Mouse (Mus musculus) Patski (cell line): ENCODE measurements around the gene Cacna2d2. TPM values are rescaled to one million over a fixed set of nuclear protein-coding genes. Genes with fewer than 3 reads are reported as not detected.
A peak's percentile ranks its signal among the peaks of the same experiment; 100 is the strongest.
"Not testable (repeated sequence)": the region's sequence is repeated elsewhere in the genome, so short reads cannot be mapped to it uniquely, and the experiment has no call there.

Experiments used
- ATAC-seq: fragments of 100-300 bp; one replicate; pipeline ENCODE4 v1.8.0; 2021
- CTCF ChIA-PET: fragments of 350-600 bp; sonication (Branson Sonifier 250); formaldehyde crosslinking; loops from one replicate; lab custom pipeline; 2022; ENCODE audit warnings: inconsistent platforms; lab: Charles Lee
- POLR2A ChIA-PET: fragments of 350-600 bp; sonication (Branson Sonifier 250); formaldehyde crosslinking; loops from one replicate; lab custom pipeline; 2022; ENCODE audit warnings: antibody characterized with exemption, inconsistent platforms; lab: Charles Lee
- DNase-seq: peaks from one replicate; pipeline ENCODE4 v3.0.0-alpha.2; 2011; ENCODE audit warnings: low read depth, low spot score
- H3K27me3 ChIP-seq: fragments of 371-371 bp; one replicate; pipeline ENCODE4 v1.5.1; 2021
- CTCF ChIP-seq: fragments of 100-300 bp; IDR thresholded peaks from one replicate; pipeline ENCODE4 v1.5.1; 2021
- in situ Hi-C: fragments of 300-500 bp; cut with MboI; formaldehyde crosslinking; loops from 3 replicates; pipeline ENCODE4 v1.11.1; 2018; ENCODE audit warnings: low pct_unique_long_range_greater_than_20kb, mixed read lengths
- polyA plus RNA-seq: library from polyadenylated mRNA; unstranded; gene quantifications from one replicate; pipeline ENCODE4 v1.2.3, GENCODE M21; 2021

Cacna2d2 gene
- polyA plus RNA-seq, 1 experiment from 2014 or later, result 0.01 TPM

- H3K27me3 ChIP-seq, result no peaks in the 10 kb centered on the region
- TF ChIP-seq CTCF, result no peak
- ATAC-seq (no peak), DNase-seq (no peak)
- POLR2A ChIA-PET, result interaction anchor here (1.1 to 2.7 kb wide), 2 partner anchors 12 to 28 kb away, joined by 3 to 10 read pairs; partner anchors contain the start of genes Cyb561d2, Hyal3 and Nprl2
- CTCF ChIA-PET, result no interaction called here
- in situ Hi-C loops, result no loop called here
Measured at GRCm38 (mm10) chr9:107552690-107553393, 153.4 kb downstream of the Cacna2d2 start.

- POLR2A ChIA-PET, result interaction anchor here (0.7 to 2.7 kb wide), 7 partner anchors 9 to 255 kb away, joined by 3 to 10 read pairs (median 3); partner anchors contain the start of genes Cyb561d2, Hyal3, Ifrd2 and Nprl2
- no peak for DNase-seq
- CTCF ChIA-PET, result no interaction called here
Measured at GRCm38 (mm10) chr9:107553541-107554318, 154.3 kb downstream of the Cacna2d2 start.

GRCm38 (mm10) chr9:107554319-107554825 is 155.0 kb downstream of the Cacna2d2 start:
- DNase-seq, result peak; percentile 88
- no peak for TF ChIP-seq CTCF
- in situ Hi-C loops, result no loop called here
- no peaks in the 10 kb centered on the region for H3K27me3 ChIP-seq
- CTCF ChIA-PET, result no interaction called here
- POLR2A ChIA-PET, result interaction anchor here (0.7 to 2.7 kb wide), 7 partner anchors 8 to 256 kb away, joined by 3 to 10 read pairs (median 5); partner anchors contain the start of genes Cyb561d2, Ifrd2, Nprl2 and Tusc2
- ATAC-seq, result peak; percentile 74

More at GRCm38 (mm10) chr9:107553541-107554318, 154.3 kb downstream of the Cacna2d2 start:
- TF ChIP-seq CTCF, result no peak
- peak; percentile 27 for ATAC-seq
- in situ Hi-C loops, result no loop called here
- no peaks in the 10 kb centered on the region for H3K27me3 ChIP-seq

GRCm38 (mm10) chr9:107555031-107555457 is 155.6 kb downstream of the Cacna2d2 start:
- CTCF ChIA-PET, result interaction anchor here (1.4 kb wide), 1 partner anchor 90 kb away, joined by 3 read pairs; no protein-coding TSS in a partner anchor
- DNase-seq (no peak), ATAC-seq (peak; percentile 27)
- TF ChIP-seq CTCF, result no peak
- POLR2A ChIA-PET, result interaction anchor here (1.1 to 2.7 kb wide), 5 partner anchors 8 to 32 kb away, joined by 3 to 10 read pairs (median 5); partner anchors contain the start of genes Cyb561d2, Ifrd2, Nprl2 and Tusc2
- in situ Hi-C loops, result no loop called here
- no peaks in the 10 kb centered on the region for H3K27me3 ChIP-seq

- ChIA-PET POLR2A (interaction anchor here (0.8 to 1.4 kb wide), 4 partner anchors 8 to 14 kb away, joined by 4 to 5 read pairs (median 4); partner anchors contain the start of genes Cyb561d2 and Nprl2), CTCF (interaction anchor here (1.1 to 1.9 kb wide), 3 partner anchors 11 to 90 kb away, joined by 3 to 8 read pairs (median 3); partner anchors contain the start of gene Hyal2)
- DNase-seq (no peak), ATAC-seq (no peak)
- in situ Hi-C loops, result no loop called here
- H3K27me3 ChIP-seq, result no peaks in the 10 kb centered on the region
- no peak for TF ChIP-seq CTCF
Measured at GRCm38 (mm10) chr9:107555701-107556100, 156.3 kb downstream of the Cacna2d2 start.

GRCm38 (mm10) chr9:107556346-107556745 is 156.9 kb downstream of the Cacna2d2 start:
- H3K27me3 ChIP-seq, result no peaks in the 10 kb centered on the region
- no peak for ATAC-seq
- no peak for TF ChIP-seq CTCF
- POLR2A ChIA-PET, result interaction anchor here (0.8 to 1.4 kb wide), 3 partner anchors 9 to 74 kb away, joined by 4 read pairs; partner anchors contain the start of genes Cyb561d2 and Nprl2
- in situ Hi-C loops, result no loop called here
- CTCF ChIA-PET, result interaction anchor here (1.1 to 1.9 kb wide), 3 partner anchors 11 to 89 kb away, joined by 3 to 8 read pairs (median 3); partner anchors contain the start of gene Hyal2
- no peak for DNase-seq

GRCm38 (mm10) chr9:107563029-107563581 is 163.7 kb downstream of the Cacna2d2 start, which contains the start of gene Tusc2:
Gene Tusc2 (plus strand): TSS chr9:107563255.
- in situ Hi-C loops, result no loop called here
- ChIA-PET CTCF (no interaction called here), POLR2A (interaction anchor here (0.6 to 2.6 kb wide), 4 partner anchors 9 to 69 kb away, joined by 3 to 9 read pairs (median 5); partner anchors contain the start of gene Hyal3)
- TF ChIP-seq CTCF, result no peak
- DNase-seq (no peak), ATAC-seq (peak; percentile 99)
- no peaks in the 10 kb centered on the region for H3K27me3 ChIP-seq

GRCm38 (mm10) chr9:107565556-107565955 is 166.1 kb downstream of the Cacna2d2 start:
- CTCF ChIA-PET, result interaction anchor here (0.8 to 2.5 kb wide), 8 partner anchors 9 to 79 kb away, joined by 3 to 9 read pairs (median 4); partner anchors contain the start of genes Hyal1, Hyal3 and Naa80
- H3K27me3 ChIP-seq, in situ Hi-C loops, ATAC-seq, DNase-seq: not testable (repeated sequence)
- POLR2A ChIA-PET, result interaction anchor here (1.1 kb wide), 1 partner anchor 79 kb away, joined by 3 read pairs; no protein-coding TSS in a partner anchor

GRCm38 (mm10) chr9:107566041-107566709 is 166.8 kb downstream of the Cacna2d2 start:
- no peak for TF ChIP-seq CTCF
- POLR2A ChIA-PET, result interaction anchor here (1.3 kb wide), 1 partner anchor 23 kb away, joined by 3 read pairs; no protein-coding TSS in a partner anchor
- DNase-seq, result no peak
- ATAC-seq, result no peak
- CTCF ChIA-PET, result interaction anchor here (0.7 to 2.5 kb wide), 11 partner anchors 9 to 79 kb away, joined by 3 to 9 read pairs (median 3); partner anchors contain the start of genes Hyal1, Hyal3 and Naa80
- in situ Hi-C loops, result no loop called here
- H3K27me3 ChIP-seq, result no peaks in the 10 kb centered on the region
